Mouse (Mus musculus) retina, embryonic 14.5 days (tissue): ENCODE results near the gene Mpzl3.

ENCODE experiments used
- DNase-seq: peaks from one replicate; pipeline ENCODE4 v3.0.0-alpha.2; 2015; ENCODE audit warnings: low spot score

Gene Mpzl3

GRCm38 (mm10) chr9:45042947-45043346 lies 12.0 kb upstream of the Mpzl3 start:
- no peak for DNase-seq

GRCm38 (mm10) chr9:45046973-45047372 lies 8.0 kb upstream of the Mpzl3 start:
- DNase-seq, result no peak

- peak; percentile 69 for DNase-seq
These were observed 6.5 kb upstream of the Mpzl3 start for GRCm38 (mm10) chr9:45048511-45048910.

GRCm38 (mm10) chr9:45049731-45050130 lies 5.3 kb upstream of the Mpzl3 start:
- DNase-seq, result no peak

GRCm38 (mm10) chr9:45050301-45050700 lies 4.7 kb upstream of the Mpzl3 start:
- no peak for DNase-seq

GRCm38 (mm10) chr9:45058304-45058940 lies 3.4 kb downstream of the Mpzl3 start:
- no peak for DNase-seq

GRCm38 (mm10) chr9:45060151-45060550 lies 5.2 kb downstream of the Mpzl3 start:
- DNase-seq, result no peak

- no peak for DNase-seq
These were observed 7.7 kb downstream of the Mpzl3 start for GRCm38 (mm10) chr9:45062677-45063076.

- no peak for DNase-seq
These were observed 9.4 kb downstream of the Mpzl3 start for GRCm38 (mm10) chr9:45064421-45064820.

GRCm38 (mm10) chr9:45066735-45067134 lies 11.7 kb downstream of the Mpzl3 start:
- no peak for DNase-seq

- no peak for DNase-seq
These were observed 16.8 kb downstream of the Mpzl3 start for GRCm38 (mm10) chr9:45071800-45072199.

- DNase-seq, result no peak
These were observed 22.9 kb downstream of the Mpzl3 start for GRCm38 (mm10) chr9:45077859-45078258.

GRCm38 (mm10) chr9:45079011-45079410 lies 24.0 kb downstream of the Mpzl3 start, which contains the start of gene Jaml:
Jaml (plus strand) TSS chr9:45079183.
- DNase-seq, result no peak

- no peak for DNase-seq
These were observed 28.1 kb downstream of the Mpzl3 start for GRCm38 (mm10) chr9:45083132-45083531.

GRCm38 (mm10) chr9:45084556-45084955 lies 29.6 kb downstream of the Mpzl3 start:
- no peak for DNase-seq

GRCm38 (mm10) chr9:45085741-45086690 lies 31.0 kb downstream of the Mpzl3 start:
- no peak for DNase-seq

GRCm38 (mm10) chr9:45088040-45088439 lies 33.1 kb downstream of the Mpzl3 start:
- no peak for DNase-seq

- DNase-seq, result no peak
These were observed 35.8 kb downstream of the Mpzl3 start for GRCm38 (mm10) chr9:45090811-45091210.

GRCm38 (mm10) chr9:45092641-45093040 lies 37.7 kb downstream of the Mpzl3 start:
- DNase-seq, result no peak

- no peak for DNase-seq
These were observed 40.4 kb downstream of the Mpzl3 start for GRCm38 (mm10) chr9:45095149-45095937.

- DNase-seq, result no peak
These were observed 42.9 kb downstream of the Mpzl3 start for GRCm38 (mm10) chr9:45097877-45098276.

- DNase-seq, result no peak
These were observed 43.4 kb downstream of the Mpzl3 start for GRCm38 (mm10) chr9:45098426-45098825.
